Mouse (Mus musculus) spleen, adult 2 months (tissue): ENCODE data around the gene Gm42906.

ENCODE experiments used
- CTCF ChIP-seq: fragments of 200-500 bp; IDR thresholded peaks from 2 replicates; pipeline ENCODE4 v1.5.1; 2011; ENCODE audit warnings: mild to moderate bottlenecking, inconsistent platforms; ENCODE audit not compliant: insufficient read depth, insufficient read length, insufficient replicate concordance; ENCODE audit errors: extremely low read depth
- POLR2A ChIP-seq: fragments of 200-500 bp; IDR thresholded peaks from 2 replicates; pipeline ENCODE4 v1.6.1; 2011; ENCODE audit warnings: low read depth, low read length, inconsistent platforms

DNA sequence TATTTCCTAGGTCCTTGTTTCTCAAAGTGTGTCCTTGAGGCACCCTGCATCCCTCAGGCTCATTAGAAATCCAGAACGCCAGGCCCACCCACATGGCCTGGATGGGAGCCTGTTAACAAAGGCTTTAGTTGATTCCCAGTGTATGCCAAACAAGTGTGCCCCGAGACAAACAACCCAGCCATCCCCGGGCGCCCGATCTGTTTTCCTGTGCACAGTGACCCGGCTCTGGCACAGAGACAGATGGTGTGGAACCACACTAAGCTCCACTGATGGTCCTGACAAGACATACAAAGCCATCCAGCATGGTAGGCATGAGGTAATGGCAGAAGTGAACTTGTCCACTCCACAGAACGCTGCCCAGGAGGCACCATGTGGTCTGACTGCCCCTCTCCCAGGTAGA lies 390.1 kb downstream of the Gm42906 start:
- no peak for TF ChIP-seq POLR2A
- TF ChIP-seq CTCF, result no peak
